In the genomic region with DNA sequence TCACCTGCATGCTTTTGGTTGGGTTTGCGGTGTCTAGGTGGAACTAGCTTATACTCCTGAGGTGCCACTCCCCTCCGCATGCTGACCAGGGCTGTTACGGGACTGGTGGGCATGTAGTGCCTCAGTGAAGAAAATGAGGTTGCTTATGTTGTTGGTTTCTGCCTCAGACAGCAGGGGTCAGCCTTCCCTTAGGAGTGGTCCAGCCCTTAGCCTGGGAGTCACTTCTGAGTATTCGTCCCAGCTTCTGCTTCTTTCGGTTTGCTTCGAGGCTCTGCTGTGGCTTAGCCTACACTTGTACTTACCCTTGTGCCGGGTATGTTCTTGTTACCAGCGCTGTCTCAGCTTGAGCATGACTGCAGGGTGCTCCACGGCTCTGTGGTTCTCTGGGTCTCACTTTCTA, we compare ENCODE assay signal across 9 mouse cellular contexts. TPM values are rescaled to one million over a fixed set of nuclear protein-coding genes. Genes with fewer than 3 reads are reported as not detected.
A peak's percentile ranks its signal among the peaks of the same experiment; 100 is the strongest.
DNase-seq lines count a peak whose midpoint lies in the region; ATAC-seq and TF ChIP-seq lines count a peak whose summit lies in the region.
"Had no signal": no experiment of that assay in that cellular context is flagged by ENCODE, and none has a peak within 500 bp of the region (broad histone marks: within the 10 kb centered on the region; RNA-seq: fewer than 3 reads in every experiment).

No protein-coding gene starts in this region.

- H3K9ac ChIP-seq in intestine, embryonic 14.5 days (ENCODE audit: low read length), result no peak overlapping the region
- H3K9ac ChIP-seq in intestine, embryonic 15.5 days, result no peak overlapping the region
- H3K9ac ChIP-seq in ES-Bruce4 (ENCODE audit: low read depth, poor library complexity, severe bottlenecking), result no peak overlapping the region
- H3K9ac ChIP-seq in midbrain, embryonic 15.5 days, result no peak overlapping the region
- H3K9ac ChIP-seq: liver, embryonic 13.5 days had no signal

- no peak overlapping the region for H3K4me3 ChIP-seq in intestine, embryonic 14.5 days (ENCODE audit: low read depth, low read length)
- H3K4me3 ChIP-seq in intestine, embryonic 15.5 days (replicated peaks), result no peak overlapping the region
- H3K4me3 ChIP-seq in ES-Bruce4 (ENCODE audit: low read depth, low read length), result no peak overlapping the region
- H3K4me3 ChIP-seq in midbrain, embryonic 15.5 days, result no peak overlapping the region
- H3K4me3 ChIP-seq: liver, embryonic 13.5 days had no signal

- no peak overlapping the region for H3K4me2 ChIP-seq in intestine, embryonic 14.5 days (ENCODE audit: low read length)
- no peak overlapping the region for H3K4me2 ChIP-seq in intestine, embryonic 15.5 days (replicated peaks)
- H3K4me2 ChIP-seq in midbrain, embryonic 15.5 days, result no peak overlapping the region
- H3K4me2 ChIP-seq: liver, embryonic 13.5 days had no signal

- H3K27ac ChIP-seq in intestine, embryonic 14.5 days (ENCODE audit: low read depth), result no peak overlapping the region
- H3K27ac ChIP-seq in intestine, embryonic 15.5 days, result no peak overlapping the region
- no peak overlapping the region for H3K27ac ChIP-seq in ES-Bruce4 (ENCODE audit: insufficient read depth, low read length)
- H3K27ac ChIP-seq in midbrain, embryonic 15.5 days, result no peak overlapping the region
- H3K27ac ChIP-seq: liver, embryonic 13.5 days had no signal

- TF ChIP-seq CTCF in ES-Bruce4 (IDR thresholded peaks at IDR 0.05; ENCODE audit: low read depth, low read length), result peak; percentile 50

- peak; percentile 62 for DNase-seq in intestine, embryonic 14.5 days (ENCODE audit: low spot score)
- peak; percentile 80 to 85 for DNase-seq in cerebellum, postnatal 14 days
- peak; percentile 50 for DNase-seq in gastrocnemius, postnatal 14 days
- DNase-seq in layer of hippocampus, postnatal 25 days (ENCODE audit: extremely low spot score in 1 of 2, low spot score in 1 of 2), result peak; percentile 48 to 61
- DNase-seq in thymus, postnatal 14 days, result peak; percentile 79
- DNase-seq: liver, embryonic 13.5 days had no signal

- no peaks in the 10 kb centered on the region for H3K4me1 ChIP-seq in intestine, embryonic 14.5 days (replicated peaks; ENCODE audit: control insufficient read depth, insufficient read depth, low read length)
- H3K4me1 ChIP-seq in intestine, embryonic 15.5 days (replicated peaks), result no peaks in the 10 kb centered on the region
- H3K4me1 ChIP-seq in ES-Bruce4 (ENCODE audit: control insufficient read depth, insufficient read depth, low read length), result no peaks in the 10 kb centered on the region
- H3K4me1 ChIP-seq in midbrain, embryonic 15.5 days, result peaks cover 9% of the 10 kb centered on the region
- H3K4me1 ChIP-seq: liver, embryonic 13.5 days had no signal

- WGBS in intestine, embryonic 14.5 days, result 67% methylated on average over 9 of the region's 9 CpGs
- WGBS in intestine, embryonic 15.5 days, result 72% methylated on average over 9 of the region's 9 CpGs
- 52% methylated on average over 9 of the region's 9 CpGs for WGBS in midbrain, embryonic 15.5 days

- H3K9me3 ChIP-seq in intestine, embryonic 14.5 days (ENCODE audit: control insufficient read depth, low read length), result no peaks in the 10 kb centered on the region
- no peaks in the 10 kb centered on the region for H3K9me3 ChIP-seq in intestine, embryonic 15.5 days
- no peaks in the 10 kb centered on the region for H3K9me3 ChIP-seq in ES-Bruce4 (replicated peaks; ENCODE audit: control insufficient read depth, insufficient read depth, low read length, poor library complexity, severe bottlenecking)
- no peaks in the 10 kb centered on the region for H3K9me3 ChIP-seq in midbrain, embryonic 15.5 days
- H3K9me3 ChIP-seq: liver, embryonic 13.5 days had no signal

- no peaks in the 10 kb centered on the region for H3K27me3 ChIP-seq in intestine, embryonic 14.5 days (replicated peaks; ENCODE audit: control insufficient read depth, insufficient read depth, low read length)
- no peaks in the 10 kb centered on the region for H3K27me3 ChIP-seq in intestine, embryonic 15.5 days (replicated peaks)
- H3K27me3 ChIP-seq in ES-Bruce4 (ENCODE audit: control insufficient read depth, insufficient read depth, low read length, poor library complexity, severe bottlenecking), result no peaks in the 10 kb centered on the region
- no peaks in the 10 kb centered on the region for H3K27me3 ChIP-seq in midbrain, embryonic 15.5 days (replicated peaks)
- H3K27me3 ChIP-seq: liver, embryonic 13.5 days had no signal

- ATAC-seq in intestine, embryonic 14.5 days (replicated peaks; ENCODE audit: low FRiP score, low TSS enrichment, low read depth), result no peak
- no peak for ATAC-seq in intestine, embryonic 15.5 days
- 0 out of 2 replicates have a peak, but pooled peaks have one; percentile 20 for ATAC-seq in midbrain, embryonic 15.5 days (replicated peaks)

- TF ChIP-seq POLR2A in ES-Bruce4 (IDR thresholded peaks at IDR 0.05; ENCODE audit: insufficient read depth, low read length), result no peak

- no peak for TF ChIP-seq EP300 in ES-Bruce4 (IDR thresholded peaks at IDR 0.05; ENCODE audit: insufficient read depth, low read depth, low read length)

- intact Hi-C loops in gastrocnemius, postnatal 14 days (cut with DNase I; ENCODE audit: low total_unique reads), result loop anchor here (5.0 kb wide), 1 partner anchor 157 kb away; no protein-coding TSS in a partner anchor

- peaks cover 3% of the 10 kb centered on the region; the same call in 1 of the 2 replicates for H3K36me3 ChIP-seq in intestine, embryonic 14.5 days (ENCODE audit: control insufficient read depth, insufficient read depth, low read length)
- no peaks in the 10 kb centered on the region for H3K36me3 ChIP-seq in intestine, embryonic 15.5 days
- no peaks in the 10 kb centered on the region for H3K36me3 ChIP-seq in ES-Bruce4 (ENCODE audit: control insufficient read depth, insufficient read depth, low read length, poor library complexity, severe bottlenecking)
- H3K36me3 ChIP-seq in midbrain, embryonic 15.5 days (replicated peaks), result 0 out of 2 replicates have a peak, but pooled peaks cover 3% of the 10 kb centered on the region

RNA-seq across cellular contexts. Expression of gene Tbc1d22a, which starts 36.0 kb away (rescaled TPM):
- polyA plus RNA-seq in intestine, embryonic 14.5 days (2014; fragmentation: Nextera tagmentation; extraction: Ambion mirVana), result 9.6 and 10.3 TPM in 2 replicates
- polyA plus RNA-seq in intestine, embryonic 15.5 days (2015; fragmentation: Nextera tagmentation; extraction: Ambion mirVana), result 10.0 and 10.9 TPM in 2 replicates
- polyA plus RNA-seq in ES-Bruce4 (2011; ENCODE audit: insufficient read depth, insufficient read length, low read depth, missing spikeins), result 14.1 and 16.7 TPM in 2 replicates
- total RNA-seq in gastrocnemius, postnatal 14 days (2021), result 10 to 100 TPM; 10.4 to 11.9 TPM
- 10 to 100 TPM; 33.5 to 34.5 TPM for total RNA-seq in layer of hippocampus, postnatal 25 days (2021)
- polyA plus RNA-seq in midbrain, embryonic 15.5 days (2015; fragmentation: Nextera tagmentation; extraction: Ambion mirVana), result 14.3 and 15.1 TPM in 2 replicates
